Mouse (Mus musculus) liver, adult 2 months (tissue): ENCODE data around the gene Agrp. TPM values are rescaled to one million over a fixed set of nuclear protein-coding genes. Genes with fewer than 3 reads are reported as not detected.

Experiments
- DNase-seq: peaks from one replicate; pipeline ENCODE4 v3.0.0-alpha.2; 2011; ENCODE audit warnings: low read depth, low spot score; ENCODE audit errors: extremely low read depth
- H3K27ac ChIP-seq: fragments of 200-500 bp; replicated peaks from 2 replicates; pipeline ENCODE4 v1.5.1; 2012; ENCODE audit warnings: low read depth, mild to moderate bottlenecking, control low read depth, inconsistent platforms, low read length; ENCODE audit not compliant: insufficient read depth
- H3K27me3 ChIP-seq: fragments of 200-500 bp; 2 replicates; pipeline ENCODE4 v1.6.1; 2012; ENCODE audit warnings: mild to moderate bottlenecking, moderate library complexity, low read length, inconsistent platforms; ENCODE audit not compliant: control insufficient read depth, insufficient read depth
- H3K36me3 ChIP-seq: fragments of 200-500 bp; 2 replicates; pipeline ENCODE4 v1.6.1; 2012; ENCODE audit warnings: low read length, inconsistent platforms; ENCODE audit not compliant: control insufficient read depth, insufficient read depth
- H3K4me1 ChIP-seq: fragments of 200-500 bp; 2 replicates; pipeline ENCODE4 v1.6.1; 2011; ENCODE audit warnings: low read length; ENCODE audit not compliant: control insufficient read depth, insufficient read depth
- H3K4me3 ChIP-seq: fragments of 200-500 bp; 2 replicates; pipeline ENCODE4 v1.5.1; 2011; ENCODE audit warnings: low read depth, mild to moderate bottlenecking, control low read depth, low read length, moderate library complexity; ENCODE audit not compliant: insufficient read depth
- H3K79me2 ChIP-seq: fragments of 200-500 bp; 2 replicates; pipeline ENCODE4 v1.6.1; 2012; ENCODE audit warnings: inconsistent platforms, mild to moderate bottlenecking, low read length, moderate library complexity; ENCODE audit not compliant: control insufficient read depth, insufficient read depth
- H3K9ac ChIP-seq: fragments of 200-500 bp; 2 replicates; pipeline ENCODE4 v1.6.1; 2012; ENCODE audit warnings: low read depth, mild to moderate bottlenecking, control low read depth, inconsistent platforms, low read length
- CTCF ChIP-seq: fragments of 200-500 bp; IDR thresholded peaks from 2 replicates; pipeline ENCODE4 v1.5.1; 2011; ENCODE audit warnings: low read depth, low read length, control low read depth
- POLR2A ChIP-seq: fragments of 200-500 bp; IDR thresholded peaks from 2 replicates; pipeline ENCODE4 v1.6.1; 2011; ENCODE audit warnings: low read length, control low read depth; ENCODE audit not compliant: insufficient read depth; ENCODE audit errors: extremely low read depth
- WGBS: fragments of 180-500 bp; shearing (Covaris S2); methylation state at CpG from one replicate; pipeline ENCODE4 v1.1.7; 2018; 5-methylcytosine and 5-hydroxymethylcytosine counted together
- polyA plus RNA-seq: library from polyadenylated mRNA; depleted of rRNA; stranded (reverse); fragments of >200 nt; gene quantifications from 2 replicates; pipeline ENCODE4 v1.2.3, GENCODE M21; 2012
- total RNA-seq: library from RNA; depleted of rRNA; stranded (reverse); fragments of >200 nt; gene quantifications from 2 replicates; pipeline ENCODE4 v1.2.3, GENCODE M21; 2014

The Agrp gene
- total and polyA plus RNA-seq, 2 experiments: not detected

DNA sequence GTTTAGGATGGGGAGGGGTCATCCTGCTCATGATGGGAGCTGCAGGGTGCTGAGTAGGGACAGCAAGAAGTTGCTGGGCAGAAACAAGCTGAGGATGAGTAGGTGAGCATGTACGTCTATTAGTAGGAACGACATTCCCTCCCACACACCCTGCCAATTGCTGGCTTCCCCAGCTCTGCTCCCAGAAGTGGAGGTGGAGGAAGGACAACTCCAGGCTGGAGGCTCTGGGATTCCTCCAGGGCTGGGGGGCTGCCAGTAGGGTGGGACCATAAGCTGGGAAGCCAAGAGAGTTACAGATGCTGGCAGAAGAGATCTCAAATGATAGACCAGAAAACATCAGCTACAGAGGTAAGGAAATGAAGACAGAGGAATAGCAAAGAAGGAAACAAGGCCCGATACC, 100.6 kb downstream of the Agrp start:
- TF ChIP-seq POLR2A: no peak
- TF ChIP-seq CTCF: no peak
- Histone ChIP-seq H3K79me2 (peaks cover 6% of the 10 kb centered on the region; the same call in 1 of the 2 replicates), H3K27me3 (no peaks in the 10 kb centered on the region), H3K36me3 (peaks cover 32% of the 10 kb centered on the region), H3K27ac (no peak overlapping the region), H3K9ac (no peak overlapping the region), H3K4me1 (no peaks in the 10 kb centered on the region; the same call in 1 of the 2 replicates), H3K4me3 (no peak overlapping the region)
- no peak for DNase-seq
- 93% methylated on average over 3 of the region's 3 CpGs for WGBS

DNA sequence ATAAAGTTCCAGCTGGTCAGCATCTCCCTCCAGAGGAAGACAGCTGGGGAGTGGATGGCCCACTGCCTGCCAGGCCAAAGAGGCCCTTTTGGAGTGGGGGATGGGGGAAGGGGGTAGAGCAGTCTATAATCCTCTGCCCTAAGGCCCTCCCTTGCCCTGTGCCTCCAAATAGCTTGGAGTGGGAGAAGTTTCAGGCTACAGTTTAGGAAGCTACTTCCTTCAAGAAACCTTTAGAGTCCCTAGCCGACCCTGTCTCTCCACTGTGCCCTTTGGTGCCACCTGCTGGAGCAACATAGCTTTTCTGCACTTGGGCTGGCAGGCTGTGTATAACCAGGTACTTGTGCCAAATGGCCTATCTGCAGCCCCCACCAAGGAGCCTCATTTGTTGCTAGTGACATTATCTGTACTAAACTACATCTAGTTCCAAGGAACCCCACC, 103.3 kb downstream of the Agrp start:
- Histone ChIP-seq H3K9ac (no peak overlapping the region), H3K27me3 (no peaks in the 10 kb centered on the region), H3K27ac (no peak overlapping the region), H3K79me2 (0 out of 2 replicates have a peak, but pooled peaks cover under 1% of the 10 kb centered on the region), H3K36me3 (peaks cover 24% of the 10 kb centered on the region), H3K4me1 (no peaks in the 10 kb centered on the region; the same call in 1 of the 2 replicates), H3K4me3 (no peak overlapping the region)
- DNase-seq: no peak
- TF ChIP-seq POLR2A: no peak
- peak; percentile 84 for TF ChIP-seq CTCF
- 13% methylated on average over 1 of the region's 1 CpGs for WGBS

DNA sequence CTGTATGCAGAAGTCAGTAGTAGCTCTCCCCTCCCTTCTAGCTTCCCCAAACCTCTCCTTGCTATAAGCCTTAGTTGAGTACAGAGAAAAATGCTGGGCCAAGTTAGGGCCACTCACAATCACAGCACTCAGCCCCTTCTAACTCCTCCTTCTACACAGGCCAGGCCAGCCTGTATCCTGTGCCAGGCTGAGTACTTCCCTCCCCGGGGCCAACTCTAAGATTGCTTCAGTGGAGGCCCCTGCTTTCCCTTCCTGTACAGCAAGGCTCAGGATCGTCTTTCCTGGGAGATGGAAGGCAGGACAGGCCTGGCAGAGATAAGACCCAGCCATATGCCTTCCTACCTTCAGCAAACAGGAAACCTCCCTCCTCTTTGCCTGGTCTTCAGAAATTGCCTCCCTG, 103.8 kb downstream of the Agrp start:
- DNase-seq: no peak
- TF ChIP-seq CTCF: no peak
- H3K9ac ChIP-seq: no peak overlapping the region
- 44% methylated on average over 2 of the region's 2 CpGs for WGBS
- no peaks in the 10 kb centered on the region for H3K27me3 ChIP-seq
- H3K4me3 ChIP-seq: no peak overlapping the region
- no peaks in the 10 kb centered on the region for H3K79me2 ChIP-seq
- H3K4me1 ChIP-seq: no peaks in the 10 kb centered on the region; the same call in 1 of the 2 replicates
- peaks cover 19% of the 10 kb centered on the region for H3K36me3 ChIP-seq
- 0 out of 2 replicates have a peak overlapping the region, but pooled peaks have one; percentile 7 for H3K27ac ChIP-seq

DNA sequence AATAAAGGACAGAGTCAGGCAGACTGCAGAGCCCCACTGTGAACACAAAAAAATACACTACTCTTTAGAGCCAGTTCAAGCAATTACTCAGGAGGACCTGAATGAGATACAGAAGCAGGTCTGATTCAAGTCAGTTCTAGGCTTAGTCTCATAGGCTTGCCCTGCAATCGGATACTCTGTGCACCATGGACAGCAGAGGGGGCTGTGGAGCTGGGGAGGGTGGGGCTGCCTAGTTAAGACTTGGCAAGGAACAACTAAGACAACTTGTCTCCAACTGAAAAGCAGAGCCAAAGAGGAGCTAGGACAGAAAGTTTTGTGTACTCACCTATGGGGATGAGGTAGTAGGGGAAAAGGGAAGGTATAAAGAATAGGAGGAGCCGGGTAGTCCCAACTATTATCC, 105.4 kb downstream of the Agrp start:
- no peaks in the 10 kb centered on the region for H3K27me3 ChIP-seq
- no peak overlapping the region for H3K4me3 ChIP-seq
- H3K27ac ChIP-seq: no peak overlapping the region
- TF ChIP-seq POLR2A (no peak), CTCF (peak; percentile 77)
- peaks cover 15% of the 10 kb centered on the region for H3K36me3 ChIP-seq
- WGBS: 66% methylated on average over 2 of the region's 2 CpGs
- DNase-seq: peak; percentile 32
- H3K4me1 ChIP-seq: no peaks in the 10 kb centered on the region; the same call in 1 of the 2 replicates
- H3K9ac ChIP-seq: no peak overlapping the region
- no peaks in the 10 kb centered on the region for H3K79me2 ChIP-seq

DNA sequence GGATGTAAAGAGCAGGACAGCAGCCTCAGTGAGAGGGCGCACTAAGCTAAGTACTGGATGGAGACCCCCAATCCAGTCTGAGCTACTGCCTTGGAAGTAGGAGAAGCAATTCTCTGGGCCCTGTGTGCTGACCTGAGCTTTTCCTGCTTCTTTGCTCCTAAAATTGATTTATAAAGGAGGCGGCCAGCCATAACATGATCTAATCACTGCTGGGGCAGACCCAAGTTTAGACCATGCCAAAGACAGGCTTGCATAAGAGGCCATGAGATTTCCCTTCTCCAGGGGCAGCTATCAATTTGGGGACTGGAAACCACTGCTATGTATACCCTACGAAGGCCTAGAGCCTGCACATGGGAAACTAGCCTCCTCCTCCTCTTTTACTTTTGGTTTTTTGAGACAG, 107.9 kb downstream of the Agrp start:
- WGBS: 52% methylated on average over 3 of the region's 3 CpGs
- DNase-seq: peak; percentile 58
- Histone ChIP-seq H3K4me3 (no peak overlapping the region), H3K36me3 (peaks cover 17% of the 10 kb centered on the region), H3K27me3 (no peaks in the 10 kb centered on the region), H3K4me1 (no peaks in the 10 kb centered on the region; the same call in 1 of the 2 replicates), H3K27ac (no peak overlapping the region), H3K79me2 (no peaks in the 10 kb centered on the region), H3K9ac (no peak overlapping the region)
- TF ChIP-seq CTCF (no peak), POLR2A (no peak)

DNA sequence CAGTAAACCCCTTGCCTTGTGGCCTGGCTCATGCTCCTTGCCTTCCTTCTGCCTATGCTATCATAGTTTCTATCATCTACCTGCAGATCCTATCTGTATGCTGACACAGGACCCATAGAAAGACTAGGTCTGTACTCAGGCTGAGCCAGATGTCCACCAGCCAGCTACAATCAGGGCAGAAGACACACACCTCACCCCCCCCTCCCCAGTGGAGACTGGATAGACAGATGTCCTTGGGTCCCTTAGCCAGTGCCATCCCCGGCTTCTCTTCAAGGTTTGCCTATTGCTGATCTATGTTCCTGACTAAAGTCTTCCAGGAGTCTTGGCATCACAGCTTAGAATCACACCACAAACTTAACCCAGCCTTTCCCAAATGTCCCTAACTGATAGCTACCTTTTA, 109.0 kb downstream of the Agrp start:
- no peaks in the 10 kb centered on the region for H3K79me2 ChIP-seq
- no peak overlapping the region for H3K27ac ChIP-seq
- 100% methylated on average over 1 of the region's 1 CpGs for WGBS
- DNase-seq: no peak
- no peak overlapping the region for H3K4me3 ChIP-seq
- no peaks in the 10 kb centered on the region; the same call in 1 of the 2 replicates for H3K4me1 ChIP-seq
- H3K27me3 ChIP-seq: no peaks in the 10 kb centered on the region
- H3K36me3 ChIP-seq: peaks cover 21% of the 10 kb centered on the region
- H3K9ac ChIP-seq: no peak overlapping the region
- TF ChIP-seq POLR2A: no peak
- TF ChIP-seq CTCF: no peak
